Mouse (Mus musculus) heart, postnatal 0 days (tissue): Measurements from ENCODE around the gene Eef1a2. TPM values are rescaled to one million over a fixed set of nuclear protein-coding genes. Genes with fewer than 3 reads are reported as not detected.

Experiments used
- ATAC-seq: fragments of 200-750 bp; cut with Nextera tagmentation; 2 replicates; pipeline ENCODE4 v1.8.0; 2017; ENCODE audit warnings: low read depth, moderate number of reproducible peaks, moderate library complexity; ENCODE audit not compliant: insufficient read depth
- DNase-seq: peaks from one replicate; pipeline ENCODE4 v3.0.0-alpha.2; 2016; ENCODE audit warnings: low spot score
- H3K27ac ChIP-seq: fragments of 300-500 bp; sonication (generic); 2 replicates; pipeline ENCODE4 v1.5.1; 2014; ENCODE audit warnings: low read depth, mild to moderate bottlenecking
- H3K27me3 ChIP-seq: fragments of 300-500 bp; sonication (generic); 2 replicates; pipeline ENCODE4 v1.6.1; 2014; ENCODE audit warnings: low read length, mixed read lengths; ENCODE audit not compliant: control insufficient read depth, insufficient read depth
- H3K36me3 ChIP-seq: fragments of 300-500 bp; sonication (generic); replicated peaks from 2 replicates; pipeline ENCODE4 v1.6.1; 2014; ENCODE audit warnings: low read length, mixed read lengths; ENCODE audit not compliant: control insufficient read depth, insufficient read depth
- H3K4me1 ChIP-seq: fragments of 300-500 bp; sonication (generic); 2 replicates; pipeline ENCODE4 v1.6.1; 2014; ENCODE audit warnings: antibody characterized with exemption; ENCODE audit not compliant: control insufficient read depth, insufficient read depth
- H3K4me2 ChIP-seq: fragments of 300-500 bp; sonication (generic); 2 replicates; pipeline ENCODE4 v1.6.1; 2014; ENCODE audit warnings: low read depth, mild to moderate bottlenecking, low read length, moderate library complexity
- H3K4me3 ChIP-seq: fragments of 300-500 bp; sonication (generic); 2 replicates; pipeline ENCODE4 v1.5.1; 2014; ENCODE audit warnings: low read depth, low read length
- H3K9ac ChIP-seq: fragments of 300-500 bp; sonication (generic); replicated peaks from 2 replicates; pipeline ENCODE4 v1.6.1; 2014; ENCODE audit warnings: low read depth, low read length, mixed read lengths
- H3K9me3 ChIP-seq: fragments of 300-500 bp; sonication (generic); replicated peaks from 2 replicates; pipeline ENCODE4 v1.6.1; 2016; ENCODE audit warnings: low read length; ENCODE audit not compliant: control insufficient read depth
- CTCF ChIP-seq: IDR thresholded peaks from 2 replicates; pipeline ENCODE4 v1.5.1; 2016; ENCODE audit warnings: antibody characterized with exemption, control low read depth, low read depth
- EP300 ChIP-seq: IDR thresholded peaks from 2 replicates; pipeline ENCODE4 v1.6.1; 2016; ENCODE audit warnings: antibody characterized with exemption, low read depth
- WGBS: fragments of 180-500 bp; shearing (Covaris S2); extraction: QIAGEN DNeasy Blood & Tissue Kit; methylation state at CpG from one replicate; pipeline ENCODE4 v1.1.7; 2014; 5-methylcytosine and 5-hydroxymethylcytosine counted together
- polyA plus RNA-seq: library from polyadenylated mRNA; unstranded; fragments of >200 nt; fragmentation: Nextera tagmentation; extraction: Ambion mirVana; gene quantifications from 2 replicates; pipeline ENCODE4 v1.2.1, GENCODE M21; 2015
- total RNA-seq: library from RNA; depleted of rRNA; stranded (reverse); fragments of >200 nt; gene quantifications from 2 replicates; pipeline ENCODE4 v1.2.3, GENCODE M21; 2014; ENCODE audit warnings: low replicate concordance

Eef1a2 gene
- total and polyA plus RNA-seq, 2 experiments from 2014 or later, result 19.9 to 291 TPM

DNA sequence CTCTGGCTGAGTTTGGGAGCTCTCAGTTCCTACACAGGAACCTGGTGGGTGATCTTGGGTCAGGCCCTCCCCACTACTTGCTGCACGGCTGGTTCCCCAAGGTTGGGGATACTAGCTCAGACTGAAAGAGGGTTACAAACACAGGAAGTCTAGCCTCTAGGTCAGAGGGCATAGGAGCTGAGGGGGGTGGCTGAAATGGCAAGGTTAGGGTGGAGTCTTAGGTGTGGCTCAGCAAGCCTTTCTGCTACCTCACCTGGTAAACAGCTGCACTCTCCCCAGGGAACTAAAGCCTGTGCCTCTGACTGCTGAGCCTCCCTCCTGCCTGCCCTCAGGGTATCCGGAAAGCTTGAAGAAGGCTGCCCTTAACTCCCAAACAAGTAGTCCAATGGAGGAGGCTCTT lies 31.9 kb upstream of the Eef1a2 start:
- H3K36me3 ChIP-seq, result no peaks in the 10 kb centered on the region
- TF ChIP-seq CTCF, result no peak
- TF ChIP-seq EP300, result no peak

DNA sequence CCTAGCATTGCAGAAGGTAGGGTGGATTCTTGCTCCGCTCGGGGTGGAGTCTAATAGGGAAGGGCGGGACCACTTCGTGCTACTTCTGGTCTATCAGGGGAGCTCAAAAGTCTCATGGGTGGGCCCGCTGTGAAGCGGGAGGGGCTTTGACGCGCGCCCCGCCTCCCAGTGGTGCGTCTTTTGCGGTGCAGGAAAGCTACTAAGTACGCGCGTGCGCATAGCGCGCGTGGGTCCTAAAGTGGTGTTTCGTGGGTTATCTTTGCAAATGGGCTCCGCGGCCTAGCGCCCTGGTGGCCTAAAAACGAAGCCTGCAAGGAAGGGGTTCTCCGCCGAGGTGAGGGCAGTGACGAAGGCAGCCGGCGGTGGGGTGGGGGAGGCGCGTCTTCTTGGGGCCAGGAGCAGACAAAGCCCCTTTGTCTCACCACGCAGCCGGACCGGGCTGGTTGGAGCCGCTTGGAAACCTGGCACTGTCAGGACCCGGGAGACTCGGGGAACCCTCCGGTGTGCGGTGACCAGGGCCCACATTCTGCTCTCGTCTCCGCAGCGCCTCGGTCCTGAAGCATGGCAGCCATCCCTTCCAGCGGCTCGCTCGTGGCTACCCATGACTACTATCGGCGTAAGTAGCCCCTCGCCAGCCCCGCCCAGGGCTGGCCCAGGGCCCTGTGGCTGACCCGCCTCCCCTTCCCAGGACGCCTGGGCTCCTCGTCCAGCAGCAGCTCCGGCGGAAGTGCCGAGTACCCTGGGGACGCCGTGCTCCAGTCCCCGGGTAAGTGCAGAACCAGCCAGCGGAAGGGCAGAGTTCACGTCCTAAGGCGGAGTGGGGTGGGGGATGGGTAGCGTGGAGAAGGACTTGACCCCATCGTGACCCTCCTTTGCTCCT lies 30.5 kb upstream of the Eef1a2 start, which contains the start of gene Ppdpf:
Gene Ppdpf, plus strand, starts transcription at position 127 of the 880 bp plus-strand sequence.
- ATAC-seq (peak; percentile 91), DNase-seq (peak; percentile 91)
- Histone ChIP-seq H3K27me3 (no peaks in the 10 kb centered on the region), H3K4me2 (peak within 1 kb of the TSS; percentile 80), H3K27ac (peak within 1 kb of the TSS; percentile 97), H3K4me3 (peak within 1 kb of the TSS; percentile 76), H3K36me3 (no peaks in the 10 kb centered on the region), H3K9me3 (no peaks in the 10 kb centered on the region), H3K4me1 (peaks cover 6% of the 10 kb centered on the region), H3K9ac (peak within 1 kb of the TSS; percentile 74)
- TF ChIP-seq EP300 (no peak; the same call in 1 of the 2 replicates), CTCF (peak; percentile 18)
- under 1% methylated on average over 64 of the region's 64 CpGs for WGBS

More for the DNA sequence above, 31.9 kb upstream of the Eef1a2 start:
- ATAC-seq (no peak), DNase-seq (no peak)
- WGBS, result 72% methylated on average over 2 of the region's 2 CpGs
- no peaks in the 10 kb centered on the region for H3K27me3 ChIP-seq
- peak overlapping the region; percentile 97 for H3K27ac ChIP-seq
- H3K4me3 ChIP-seq, result no peak overlapping the region
- H3K9me3 ChIP-seq, result no peaks in the 10 kb centered on the region
- H3K4me2 ChIP-seq, result no peak overlapping the region
- no peak overlapping the region for H3K9ac ChIP-seq
- H3K4me1 ChIP-seq, result peaks cover 6% of the 10 kb centered on the region

DNA sequence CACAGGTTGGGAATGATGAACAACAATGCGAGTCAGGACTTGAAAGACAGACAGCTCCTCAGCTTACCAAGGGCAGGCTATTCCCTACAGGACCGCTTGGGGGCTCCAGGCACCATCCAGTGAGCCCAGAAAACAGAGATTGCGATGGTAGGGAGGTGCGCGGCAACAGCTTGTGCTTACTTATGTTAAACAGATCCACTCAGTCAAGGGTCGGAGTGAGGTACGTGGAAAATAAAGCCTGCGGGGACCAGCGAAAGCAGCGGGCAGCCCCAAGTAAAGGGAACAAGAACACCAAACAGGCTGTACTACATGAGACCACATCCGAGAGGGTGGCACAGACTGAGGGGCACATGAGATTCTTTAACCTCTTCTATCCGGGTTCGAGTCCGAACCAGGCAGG lies 29.8 kb upstream of the Eef1a2 start:
- Histone ChIP-seq H3K27ac (peak overlapping the region; percentile 97), H3K36me3 (no peaks in the 10 kb centered on the region), H3K4me2 (peak overlapping the region; percentile 80), H3K9ac (peak overlapping the region; percentile 74; the same call in 1 of the 2 replicates), H3K4me3 (peak overlapping the region; percentile 76), H3K9me3 (no peaks in the 10 kb centered on the region), H3K27me3 (no peaks in the 10 kb centered on the region), H3K4me1 (peaks cover 6% of the 10 kb centered on the region)
- TF ChIP-seq CTCF (peak; percentile 98), EP300 (no peak)
- under 1% methylated on average over 14 of the region's 14 CpGs for WGBS
- ATAC-seq (peak; percentile 68), DNase-seq (peak; percentile 88)

DNA sequence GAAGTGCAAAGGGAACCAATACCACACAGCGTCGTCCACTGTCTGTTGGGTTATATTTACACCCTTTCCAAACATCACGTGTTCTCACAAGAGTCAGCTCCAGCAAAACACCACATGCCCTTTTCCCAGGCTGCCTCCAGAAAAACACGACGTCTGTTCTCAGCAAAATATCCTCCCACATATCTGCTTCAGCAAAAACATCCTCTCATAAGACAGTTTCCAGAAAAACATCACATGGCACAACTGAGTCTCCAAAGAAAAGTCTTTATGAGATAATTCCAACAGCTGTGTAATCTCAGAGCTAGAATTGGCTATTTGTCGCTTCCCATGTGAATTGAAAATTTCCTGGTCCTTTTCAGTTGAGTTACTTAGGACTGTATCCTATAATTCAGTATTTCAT lies 24.1 kb upstream of the Eef1a2 start:
- no peak for ATAC-seq
- Histone ChIP-seq H3K36me3 (no peaks in the 10 kb centered on the region), H3K9ac (no peak overlapping the region), H3K4me2 (no peak overlapping the region), H3K27me3 (no peaks in the 10 kb centered on the region), H3K4me3 (no peak overlapping the region), H3K27ac (no peak overlapping the region), H3K9me3 (no peaks in the 10 kb centered on the region), H3K4me1 (no peaks in the 10 kb centered on the region)
- no peak for DNase-seq
- no peak for TF ChIP-seq EP300
- TF ChIP-seq CTCF, result no peak
- 59% methylated on average over 6 of the region's 6 CpGs for WGBS

DNA sequence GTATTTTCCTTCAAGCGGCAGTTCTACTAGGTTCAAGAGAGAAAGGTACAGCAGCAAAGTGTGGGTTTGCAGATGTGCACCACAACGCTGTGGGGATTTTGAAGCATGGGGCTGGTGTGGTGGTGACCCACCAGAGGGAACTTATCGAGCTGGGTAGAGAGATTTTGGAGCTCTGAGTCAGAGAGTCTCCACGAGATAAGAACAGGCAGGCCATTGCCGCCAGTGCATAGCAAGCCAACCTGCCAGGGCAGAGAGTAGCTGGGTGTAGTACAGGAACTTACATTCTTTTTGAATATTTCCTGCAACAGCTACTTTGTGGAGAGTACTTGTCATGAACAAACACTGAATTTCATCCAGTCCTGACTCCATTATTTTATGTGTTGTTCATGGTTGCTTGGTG lies 21.7 kb upstream of the Eef1a2 start:
- H3K4me1 ChIP-seq, result no peaks in the 10 kb centered on the region
- no peaks in the 10 kb centered on the region for H3K27me3 ChIP-seq
- TF ChIP-seq EP300 (no peak), CTCF (no peak)
- WGBS, result 45% methylated on average over 5 of the region's 5 CpGs
- H3K4me3 ChIP-seq, result no peak overlapping the region
- no peak overlapping the region for H3K9ac ChIP-seq
- no peaks in the 10 kb centered on the region for H3K36me3 ChIP-seq
- H3K9me3 ChIP-seq, result no peaks in the 10 kb centered on the region
- ATAC-seq (no peak), DNase-seq (no peak)
- H3K27ac ChIP-seq, result no peak overlapping the region
- H3K4me2 ChIP-seq, result no peak overlapping the region
